Mouse (Mus musculus): ENCODE measurements around the gene Rcan2.
A peak's percentile ranks its signal among the peaks of the same experiment; 100 is the strongest.
"Not testable (repeated sequence)": the region's sequence is repeated elsewhere in the genome, so short reads cannot be mapped to it uniquely, and the experiment has no call there.

Rcan2 gene

GRCm38 (mm10) chr17:43825411-43825785 lies 24.2 kb downstream of the Rcan2 start:
- DNase-seq (ENCODE audit: low spot score): not testable (repeated sequence)

GRCm38 (mm10) chr17:43827261-43827660 lies 26.1 kb downstream of the Rcan2 start:
- DNase-seq (ENCODE audit: low spot score): no peak

GRCm38 (mm10) chr17:43832401-43833124 lies 31.4 kb downstream of the Rcan2 start:
- DNase-seq (ENCODE audit: low spot score): no peak

- DNase-seq (ENCODE audit: low spot score): no peak
Measured at GRCm38 (mm10) chr17:43840208-43840607, 39.1 kb downstream of the Rcan2 start.

- DNase-seq (ENCODE audit: low spot score): no peak
Measured at GRCm38 (mm10) chr17:43846714-43847113, 45.6 kb downstream of the Rcan2 start.

GRCm38 (mm10) chr17:43848903-43849302 lies 47.8 kb downstream of the Rcan2 start:
- DNase-seq (ENCODE audit: low spot score): no peak

- no peak for DNase-seq (ENCODE audit: low spot score)
Measured at GRCm38 (mm10) chr17:43855132-43855531, 54.0 kb downstream of the Rcan2 start.

- DNase-seq (ENCODE audit: low spot score): no peak
Measured at GRCm38 (mm10) chr17:43856081-43856480, 54.9 kb downstream of the Rcan2 start.

GRCm38 (mm10) chr17:43868808-43869207 lies 67.7 kb downstream of the Rcan2 start:
- DNase-seq (ENCODE audit: low spot score): no peak

GRCm38 (mm10) chr17:43869677-43870076 lies 68.5 kb downstream of the Rcan2 start:
- DNase-seq (ENCODE audit: low spot score): peak; percentile 12

- DNase-seq (ENCODE audit: low spot score): no peak
Measured at GRCm38 (mm10) chr17:43874417-43874816, 73.3 kb downstream of the Rcan2 start.

GRCm38 (mm10) chr17:43877425-43877824 lies 76.3 kb downstream of the Rcan2 start:
- DNase-seq (ENCODE audit: low spot score): no peak

GRCm38 (mm10) chr17:43883016-43883415 lies 81.9 kb downstream of the Rcan2 start:
- no peak for DNase-seq (ENCODE audit: low spot score)

GRCm38 (mm10) chr17:43886262-43886661 lies 85.1 kb downstream of the Rcan2 start:
- no peak for DNase-seq (ENCODE audit: low spot score)

GRCm38 (mm10) chr17:43887931-43888330 lies 86.8 kb downstream of the Rcan2 start:
- DNase-seq (ENCODE audit: low spot score): no peak

- no peak for DNase-seq (ENCODE audit: low spot score)
Measured at GRCm38 (mm10) chr17:43897346-43897745, 96.2 kb downstream of the Rcan2 start.

GRCm38 (mm10) chr17:43899405-43900092 lies 98.4 kb downstream of the Rcan2 start:
- DNase-seq (ENCODE audit: low spot score): peak; percentile 2

- no peak for DNase-seq (ENCODE audit: low spot score)
Measured at GRCm38 (mm10) chr17:43900133-43900532, 99.0 kb downstream of the Rcan2 start.

GRCm38 (mm10) chr17:43901474-43901873 lies 100.3 kb downstream of the Rcan2 start:
- no peak for DNase-seq (ENCODE audit: low spot score)

- no peak for DNase-seq (ENCODE audit: low spot score)
Measured at GRCm38 (mm10) chr17:43903807-43904771, 102.9 kb downstream of the Rcan2 start.

- DNase-seq (ENCODE audit: low spot score): no peak
Measured at GRCm38 (mm10) chr17:43904896-43905295, 103.7 kb downstream of the Rcan2 start.

- DNase-seq (ENCODE audit: low spot score): no peak
Measured at GRCm38 (mm10) chr17:43906728-43907127, 105.6 kb downstream of the Rcan2 start.

Measured in ovary, adult 18-20 months (tissue).